Mouse (Mus musculus): ENCODE data around the gene Itpr2.

- TF ChIP-seq EP300 (IDR thresholded peaks at IDR 0.05; ENCODE audit: insufficient read depth, low read depth, low read length) (no peak), CTCF (IDR thresholded peaks at IDR 0.05; ENCODE audit: low read depth, low read length) (no peak), POLR2A (IDR thresholded peaks at IDR 0.05; ENCODE audit: insufficient read depth, low read length) (no peak)
Observed at GRCm38 (mm10) chr6:146473216-146473955, 28.6 kb downstream of the Itpr2 start.
